Mouse (Mus musculus) kidney, embryonic 16.5 days (tissue): ENCODE measurements around the gene Dph1. TPM values are rescaled to one million over a fixed set of nuclear protein-coding genes. Genes with fewer than 3 reads are reported as not detected.

Experiments
- ATAC-seq: fragments of 200-750 bp; cut with Nextera tagmentation; 2 replicates; pipeline ENCODE4 v1.8.0; 2017; ENCODE audit warnings: moderate TSS enrichment; ENCODE audit not compliant: low FRiP score, low TSS enrichment
- H3K27ac ChIP-seq: fragments of 300-500 bp; sonication (generic); 2 replicates; pipeline ENCODE4 v1.5.1; 2014; ENCODE audit warnings: low read length
- H3K27me3 ChIP-seq: fragments of 300-500 bp; sonication (generic); 2 replicates; pipeline ENCODE4 v1.6.1; 2014; ENCODE audit warnings: low read length, control low read depth, mixed read lengths; ENCODE audit not compliant: insufficient read depth
- H3K36me3 ChIP-seq: fragments of 300-500 bp; sonication (generic); 2 replicates; pipeline ENCODE4 v1.6.1; 2014; ENCODE audit warnings: low read length, control low read depth, mixed read lengths; ENCODE audit not compliant: insufficient read depth
- H3K4me1 ChIP-seq: fragments of 300-500 bp; sonication (generic); 2 replicates; pipeline ENCODE4 v1.6.1; 2014; ENCODE audit warnings: low read length, control low read depth, mixed read lengths; ENCODE audit not compliant: insufficient read depth
- H3K4me2 ChIP-seq: fragments of 300-500 bp; sonication (generic); replicated peaks from 2 replicates; pipeline ENCODE4 v1.6.1; 2014; ENCODE audit warnings: low read depth, low read length
- H3K4me3 ChIP-seq: fragments of 300-500 bp; sonication (generic); 2 replicates; pipeline ENCODE4 v1.5.1; 2014; ENCODE audit warnings: mild to moderate bottlenecking, low read length
- H3K9ac ChIP-seq: fragments of 300-500 bp; sonication (generic); replicated peaks from 2 replicates; pipeline ENCODE4 v1.6.1; 2014; ENCODE audit warnings: low read length
- H3K9me3 ChIP-seq: fragments of 300-500 bp; sonication (generic); 2 replicates; pipeline ENCODE4 v1.6.1; 2016; ENCODE audit warnings: low read length, control low read depth
- WGBS: fragments of 180-500 bp; shearing (Covaris S2); extraction: QIAGEN DNeasy Blood & Tissue Kit; methylation state at CpG from one replicate; pipeline ENCODE4 v1.1.7; 2014; 5-methylcytosine and 5-hydroxymethylcytosine counted together
- polyA plus RNA-seq: library from polyadenylated mRNA; unstranded; fragments of >200 nt; fragmentation: Nextera tagmentation; extraction: Ambion mirVana; gene quantifications from 2 replicates; pipeline ENCODE4 v1.2.1, GENCODE M21; 2015

Dph1 gene
- 28.2 and 28.4 TPM in 2 replicates for polyA plus RNA-seq

DNA sequence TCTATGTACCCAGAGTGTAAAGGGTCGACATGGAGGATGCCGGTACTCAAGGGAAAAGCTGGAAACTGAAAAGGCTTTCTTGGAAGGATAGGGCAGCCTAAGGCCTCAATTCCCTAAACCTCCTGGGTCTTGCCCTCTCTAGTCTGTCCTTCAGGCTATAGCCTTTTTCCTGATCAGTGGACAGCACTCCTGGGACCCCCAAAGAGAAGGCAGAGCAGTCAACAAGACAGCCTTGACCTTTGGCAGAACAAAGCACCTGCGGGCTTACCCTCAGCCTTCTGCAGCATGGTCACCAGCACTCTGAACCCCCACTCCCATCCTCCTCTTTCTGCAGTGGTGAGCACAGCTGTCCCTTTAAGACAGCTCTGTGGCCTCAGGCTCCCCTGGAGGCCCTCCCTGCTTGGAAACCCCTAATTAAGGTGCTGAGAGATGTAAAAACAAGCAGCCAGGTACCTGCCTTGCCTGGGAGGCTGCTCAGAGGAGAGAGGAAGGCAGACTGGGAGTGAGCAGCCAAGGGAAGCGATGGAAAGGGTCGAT is at the start of gene Dph1:
Dph1 (minus strand) TSS at position 337 of the 537 bp plus-strand sequence.
- Histone ChIP-seq H3K9ac (peak within 1 kb of the TSS; percentile 77), H3K27me3 (peaks cover 37% of the 10 kb centered on the region), H3K4me3 (peak within 1 kb of the TSS; percentile 90), H3K4me1 (peaks cover 39% of the 10 kb centered on the region), H3K4me2 (peak within 1 kb of the TSS; percentile 94), H3K27ac (peak within 1 kb of the TSS; percentile 23; the same call in 1 of the 2 replicates), H3K9me3 (no peaks in the 10 kb centered on the region), H3K36me3 (no peaks in the 10 kb centered on the region)
- 57% methylated on average over 5 of the region's 5 CpGs for WGBS
- ATAC-seq: no peak

- H3K9me3 ChIP-seq: no peaks in the 10 kb centered on the region
- ATAC-seq: no peak
Observed at GRCm38 (mm10) chr11:75240158-75240934, 49.3 kb upstream of the Dph1 start.

GRCm38 (mm10) chr11:75234745-75235144 is 43.7 kb upstream of the Dph1 start:
- no peaks in the 10 kb centered on the region for H3K27me3 ChIP-seq
- no peak overlapping the region for H3K27ac ChIP-seq
- H3K4me2 ChIP-seq: peak overlapping the region; percentile 32
- H3K9ac ChIP-seq: no peak overlapping the region
- H3K4me1 ChIP-seq: peaks cover 8% of the 10 kb centered on the region
- no peaks in the 10 kb centered on the region for H3K9me3 ChIP-seq
- ATAC-seq: no peak
- 0 out of 2 replicates have a peak overlapping the region, but pooled peaks have one; percentile 8 for H3K4me3 ChIP-seq
- no peaks in the 10 kb centered on the region for H3K36me3 ChIP-seq
- 6% methylated on average over 16 of the region's 16 CpGs for WGBS

More at GRCm38 (mm10) chr11:75240158-75240934, 49.3 kb upstream of the Dph1 start:
- Histone ChIP-seq H3K36me3 (no peaks in the 10 kb centered on the region), H3K27ac (no peak overlapping the region), H3K9ac (no peak overlapping the region), H3K4me2 (no peak overlapping the region), H3K4me1 (peaks cover under 1% of the 10 kb centered on the region; the same call in 1 of the 2 replicates), H3K27me3 (no peaks in the 10 kb centered on the region), H3K4me3 (no peak overlapping the region)
- WGBS: 78% methylated on average over 13 of the region's 13 CpGs

- H3K4me3 ChIP-seq: no peak overlapping the region
- H3K27me3 ChIP-seq: no peaks in the 10 kb centered on the region
- no peaks in the 10 kb centered on the region for H3K9me3 ChIP-seq
- H3K27ac ChIP-seq: no peak overlapping the region
- WGBS: 79% methylated on average over 4 of the region's 4 CpGs
- no peak overlapping the region for H3K9ac ChIP-seq
- no peaks in the 10 kb centered on the region for H3K36me3 ChIP-seq
- H3K4me1 ChIP-seq: peaks cover 8% of the 10 kb centered on the region
- ATAC-seq: no peak
- H3K4me2 ChIP-seq: no peak overlapping the region
Observed at GRCm38 (mm10) chr11:75232434-75232833, 41.4 kb upstream of the Dph1 start.

DNA sequence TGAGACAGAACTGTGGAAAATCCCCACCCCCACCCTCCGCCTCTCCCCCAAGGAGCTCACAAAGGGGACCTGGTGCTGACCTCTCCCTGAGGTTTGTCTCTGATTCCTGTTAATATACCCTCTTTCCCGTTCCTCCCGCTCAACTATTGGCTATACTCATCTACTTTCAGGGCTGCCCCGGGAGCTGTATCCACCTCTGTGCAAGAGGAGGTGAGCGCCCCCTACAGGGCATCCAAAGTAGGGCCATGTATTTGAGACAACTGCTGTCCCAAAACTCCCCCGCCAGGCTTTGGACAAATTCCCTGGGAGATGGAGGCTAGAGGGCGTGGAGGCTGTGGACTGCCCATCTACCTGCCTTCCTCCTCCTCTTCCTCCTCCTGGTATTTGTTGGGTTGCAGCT is 40.7 kb upstream of the Dph1 start:
- H3K4me2 ChIP-seq: no peak overlapping the region
- H3K27ac ChIP-seq: no peak overlapping the region
- no peaks in the 10 kb centered on the region for H3K36me3 ChIP-seq
- H3K27me3 ChIP-seq: no peaks in the 10 kb centered on the region
- 7% methylated on average over 7 of the region's 7 CpGs for WGBS
- peaks cover 8% of the 10 kb centered on the region for H3K4me1 ChIP-seq
- peak; percentile 12; the same call in 1 of the 2 replicates for ATAC-seq
- H3K9me3 ChIP-seq: no peaks in the 10 kb centered on the region
- no peak overlapping the region for H3K9ac ChIP-seq
- no peak overlapping the region for H3K4me3 ChIP-seq

DNA sequence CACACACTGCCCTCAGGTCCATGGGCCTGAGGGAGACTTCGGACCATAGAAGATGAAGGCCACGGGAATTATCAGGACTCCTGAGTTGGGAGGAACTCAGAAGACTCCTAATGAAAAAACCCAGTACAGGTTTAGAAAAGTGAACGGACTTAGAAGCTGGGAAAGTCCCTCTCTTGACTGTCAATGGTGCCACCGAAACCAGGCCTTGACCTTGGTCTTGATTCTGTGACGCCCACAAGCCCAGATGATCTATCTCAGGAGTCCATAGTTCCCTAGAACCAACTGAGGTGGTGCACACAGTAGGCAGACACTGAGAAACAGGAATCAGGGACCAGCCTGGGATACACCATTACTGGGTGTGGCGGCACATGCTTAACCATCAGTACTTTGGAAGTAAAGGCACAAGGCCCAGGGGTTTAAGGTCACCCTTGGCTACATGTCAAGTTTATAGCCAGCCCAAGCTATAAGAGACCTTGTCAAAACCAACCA is 39.3 kb upstream of the Dph1 start:
- Histone ChIP-seq H3K27ac (no peak overlapping the region), H3K36me3 (no peaks in the 10 kb centered on the region), H3K9ac (no peak overlapping the region), H3K4me1 (peaks cover 8% of the 10 kb centered on the region), H3K4me3 (no peak overlapping the region), H3K4me2 (no peak overlapping the region), H3K9me3 (no peaks in the 10 kb centered on the region), H3K27me3 (no peaks in the 10 kb centered on the region)
- 95% methylated on average over 6 of the region's 6 CpGs for WGBS
- no peak for ATAC-seq

DNA sequence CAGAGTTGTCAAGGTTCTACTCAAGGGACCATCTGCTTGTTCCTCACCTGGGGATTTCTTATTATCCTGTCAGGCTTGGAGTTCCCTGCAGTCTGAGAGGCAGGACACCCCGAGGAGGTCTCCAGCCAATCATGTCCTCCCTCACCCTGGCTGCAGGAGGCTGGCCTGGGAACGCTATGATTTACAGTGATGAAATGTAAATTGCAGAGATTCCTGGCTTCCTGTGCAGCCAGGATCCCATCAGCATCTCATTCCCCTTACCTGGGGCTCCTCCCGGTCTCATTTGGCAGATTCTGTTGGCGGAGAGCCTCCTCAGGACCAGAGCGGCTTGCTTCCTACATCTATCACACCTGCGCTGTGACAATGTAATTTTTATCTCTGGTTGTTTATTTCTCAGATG is 38.2 kb upstream of the Dph1 start:
- Histone ChIP-seq H3K27ac (no peak overlapping the region), H3K4me1 (peaks cover under 1% of the 10 kb centered on the region; the same call in 1 of the 2 replicates), H3K9ac (no peak overlapping the region), H3K36me3 (no peaks in the 10 kb centered on the region), H3K4me2 (no peak overlapping the region), H3K9me3 (no peaks in the 10 kb centered on the region), H3K27me3 (no peaks in the 10 kb centered on the region), H3K4me3 (no peak overlapping the region)
- WGBS: 69% methylated on average over 6 of the region's 6 CpGs
- no peak for ATAC-seq

DNA sequence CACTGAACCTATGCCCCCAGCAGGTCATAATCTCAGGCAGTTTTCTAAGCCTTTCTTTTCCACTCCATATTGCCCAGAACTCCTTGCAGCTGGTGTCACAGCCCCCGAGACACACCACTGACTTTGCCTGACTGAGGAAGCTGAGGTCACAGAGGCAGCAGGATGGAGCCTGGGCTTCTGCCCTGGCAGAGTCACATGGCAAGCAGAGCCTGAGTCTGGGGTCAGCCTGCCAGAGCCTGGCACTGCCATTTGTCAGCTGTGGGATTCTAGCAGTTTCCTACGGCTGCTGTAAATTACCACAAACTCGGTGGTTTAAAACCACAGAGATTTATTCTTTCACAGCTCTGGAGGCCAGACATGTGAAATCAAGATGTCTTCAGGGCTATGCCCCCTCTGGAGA is 36.6 kb upstream of the Dph1 start:
- no peaks in the 10 kb centered on the region for H3K4me1 ChIP-seq
- no peak overlapping the region for H3K4me2 ChIP-seq
- H3K27me3 ChIP-seq: no peaks in the 10 kb centered on the region
- no peak overlapping the region for H3K4me3 ChIP-seq
- no peaks in the 10 kb centered on the region for H3K9me3 ChIP-seq
- no peak for ATAC-seq
- WGBS: 34% methylated on average over 3 of the region's 3 CpGs
- no peaks in the 10 kb centered on the region for H3K36me3 ChIP-seq
- H3K9ac ChIP-seq: no peak overlapping the region
- no peak overlapping the region for H3K27ac ChIP-seq

- H3K27ac ChIP-seq: no peak overlapping the region
- H3K9me3 ChIP-seq: no peaks in the 10 kb centered on the region
- 87% methylated on average over 4 of the region's 4 CpGs for WGBS
- H3K4me3 ChIP-seq: no peak overlapping the region
- ATAC-seq: no peak
- peaks cover 12% of the 10 kb centered on the region for H3K4me1 ChIP-seq
- no peaks in the 10 kb centered on the region for H3K36me3 ChIP-seq
- H3K9ac ChIP-seq: no peak overlapping the region
- no peaks in the 10 kb centered on the region for H3K27me3 ChIP-seq
- H3K4me2 ChIP-seq: no peak overlapping the region
Observed at GRCm38 (mm10) chr11:75224835-75225234, 33.8 kb upstream of the Dph1 start.

DNA sequence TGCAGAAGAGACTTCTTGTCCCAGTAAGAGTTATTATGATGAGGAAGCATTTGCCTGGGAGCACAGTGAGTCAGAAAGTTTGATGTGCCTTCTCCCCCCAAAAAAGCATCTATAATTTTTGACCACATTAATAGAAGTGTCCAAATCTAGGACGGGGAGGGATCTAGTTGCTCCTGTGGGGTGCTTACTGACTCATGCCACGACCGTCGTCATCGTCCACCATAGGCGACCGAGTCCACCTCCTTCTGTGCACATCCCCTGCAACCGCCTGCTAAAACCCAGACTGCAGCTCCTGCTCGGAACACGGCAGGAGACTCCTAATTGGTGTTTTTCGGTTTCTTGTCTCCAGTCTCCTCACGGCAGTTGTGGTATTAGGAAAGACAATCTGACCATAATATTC is 33.0 kb upstream of the Dph1 start:
- Histone ChIP-seq H3K9me3 (no peaks in the 10 kb centered on the region), H3K4me2 (no peak overlapping the region), H3K9ac (no peak overlapping the region), H3K27me3 (no peaks in the 10 kb centered on the region), H3K36me3 (no peaks in the 10 kb centered on the region), H3K4me3 (no peak overlapping the region), H3K27ac (no peak overlapping the region), H3K4me1 (peaks cover 14% of the 10 kb centered on the region)
- ATAC-seq: no peak
- WGBS: 85% methylated on average over 12 of the region's 12 CpGs
